Mouse (Mus musculus) T-helper 17 cell (primary cell): ENCODE data around the gene Rgl1.

Source experiments
- in situ Hi-C, 2 experiments: fragments of 300-600 bp; cut with MboI, MseI; formaldehyde crosslinking; loops; 1 replicate in 1 of 2; 2 replicates in 1 of 2; pipeline ENCODE4 v1.15.1; 2025; ENCODE audit warnings: high pct_unique_total_duplicates in 2 of 2

Rgl1 gene

GRCm38 (mm10) chr1:152555944-152556573, 210.1 kb downstream of the Rgl1 start:
- in situ Hi-C loops = no loop called here

DNA sequence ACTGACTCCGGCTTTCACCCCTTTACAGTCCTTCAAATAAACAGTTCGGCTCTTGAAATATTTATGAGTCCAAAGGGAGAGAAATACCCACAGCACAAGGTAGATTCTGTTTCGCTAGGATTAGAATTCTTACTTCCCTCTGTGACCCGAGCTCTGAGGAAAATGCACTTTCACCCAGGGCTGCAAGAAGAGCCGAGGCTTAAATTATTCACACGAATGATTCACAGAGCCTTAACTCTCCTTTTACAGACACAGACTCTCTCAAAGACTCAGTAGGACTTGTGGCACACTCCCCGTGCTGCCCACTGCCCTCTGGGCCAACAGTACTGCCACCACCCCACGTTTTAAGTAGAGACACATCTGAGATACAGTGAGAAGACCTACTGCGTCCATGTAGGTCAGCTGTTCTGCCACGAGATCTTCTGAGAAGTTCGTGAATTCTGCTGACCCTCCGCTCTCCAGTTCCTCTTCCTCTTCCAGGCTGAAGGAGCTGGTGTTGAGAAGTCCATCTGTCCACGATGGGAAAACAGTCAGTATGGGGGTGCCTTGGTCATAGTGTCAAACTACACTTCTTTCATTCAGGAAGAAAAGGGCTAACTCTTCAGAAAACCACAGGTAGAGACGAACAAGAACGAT, 212.1 kb downstream of the Rgl1 start:
- in situ Hi-C loops = no loop called here

DNA sequence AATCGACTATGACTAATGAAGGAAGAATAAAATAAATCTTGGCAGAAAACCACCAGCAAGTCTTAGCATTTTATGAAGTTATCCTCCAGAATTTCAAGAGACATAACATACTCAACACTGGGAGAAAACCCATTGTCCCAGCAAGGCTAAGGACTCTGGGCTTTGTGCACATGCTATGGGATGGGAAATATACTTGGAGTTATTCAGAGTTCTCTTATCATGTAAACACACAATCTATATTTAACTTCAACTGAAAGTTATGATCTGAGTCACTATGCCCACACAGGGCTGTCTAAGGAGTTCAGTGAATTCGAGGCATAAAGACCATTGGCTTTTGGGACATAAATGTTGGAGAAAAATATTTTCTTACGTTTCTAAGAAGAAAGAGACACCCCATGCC, 215.2 kb downstream of the Rgl1 start:
- in situ Hi-C loops = no loop called here

DNA sequence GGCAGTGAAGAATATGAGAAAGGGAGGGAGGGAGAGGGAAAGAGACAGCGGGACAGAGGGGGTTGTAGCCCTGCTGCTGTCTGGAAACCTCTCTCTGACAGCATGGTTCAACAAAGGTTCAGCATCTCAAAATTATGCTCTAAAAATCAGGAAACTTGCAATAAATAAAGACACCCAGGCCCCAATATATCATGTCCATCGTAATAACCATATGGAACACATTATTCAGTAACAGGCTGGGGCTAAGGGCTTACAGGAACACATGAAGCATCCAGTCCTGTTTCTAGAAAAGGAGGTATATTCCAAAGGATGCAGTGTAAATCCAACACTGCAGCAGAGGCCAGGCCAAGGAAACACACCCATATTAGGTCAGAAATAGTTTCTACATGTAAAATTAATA, 215.6 kb downstream of the Rgl1 start:
- in situ Hi-C loops = no loop called here

- in situ Hi-C loops = loop anchor here in 1 of 2 experiments (25.0 kb wide), 1 partner anchor 813 kb away; no protein-coding TSS in a partner anchor
These were observed 217.0 kb downstream of the Rgl1 start for GRCm38 (mm10) chr1:152549061-152549738.

DNA sequence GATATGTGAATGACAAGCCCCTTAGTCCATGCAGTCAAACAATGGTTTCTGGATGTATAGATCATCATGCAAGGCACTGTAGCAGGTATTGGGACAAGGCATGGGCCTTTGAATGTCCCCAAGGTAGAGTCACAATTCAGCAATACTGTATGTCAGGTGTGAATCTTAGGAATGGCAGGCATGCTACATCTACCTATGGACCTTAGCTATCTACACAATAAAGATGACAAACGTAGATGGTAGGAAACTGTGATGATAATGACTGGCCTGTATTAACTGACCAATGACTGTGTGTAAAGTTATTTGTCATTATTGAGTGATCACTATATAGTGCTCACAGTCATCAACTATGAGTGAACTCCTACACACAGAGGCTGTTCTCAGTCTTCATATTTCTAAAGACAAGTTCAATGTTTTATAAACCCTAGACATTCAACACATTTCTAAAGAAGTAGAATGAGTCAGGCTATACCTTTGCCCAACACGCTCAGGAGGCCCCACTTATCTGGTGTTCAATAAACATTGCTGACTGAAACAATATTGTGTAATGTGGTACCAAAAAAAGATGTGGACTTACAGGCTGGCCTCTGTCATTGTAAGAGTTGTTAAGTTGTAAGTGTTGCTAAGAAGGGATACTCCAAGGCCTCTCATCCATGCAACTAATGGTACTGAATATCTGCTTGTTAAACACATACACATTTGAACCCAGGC, 222.5 kb downstream of the Rgl1 start:
- in situ Hi-C loops = loop anchor here in 1 of 2 experiments (25.0 kb wide), 1 partner anchor 819 kb away; no protein-coding TSS in a partner anchor

- in situ Hi-C loops = loop anchor here in 1 of 2 experiments (25.0 kb wide), 1 partner anchor 819 kb away; no protein-coding TSS in a partner anchor
These were observed 223.3 kb downstream of the Rgl1 start for GRCm38 (mm10) chr1:152542747-152543378.

GRCm38 (mm10) chr1:152540304-152540887, 225.8 kb downstream of the Rgl1 start:
- in situ Hi-C loops = loop anchor here in 1 of 2 experiments (25.0 kb wide), 1 partner anchor 822 kb away; no protein-coding TSS in a partner anchor

- in situ Hi-C loops = loop anchor here in 1 of 2 experiments (25.0 kb wide), 1 partner anchor 823 kb away; no protein-coding TSS in a partner anchor
These were observed 227.3 kb downstream of the Rgl1 start for GRCm38 (mm10) chr1:152538817-152539216.

GRCm38 (mm10) chr1:152537186-152537585, 229.0 kb downstream of the Rgl1 start:
- in situ Hi-C loops = loop anchor here in 1 of 2 experiments (25.0 kb wide), 1 partner anchor 825 kb away; no protein-coding TSS in a partner anchor

DNA sequence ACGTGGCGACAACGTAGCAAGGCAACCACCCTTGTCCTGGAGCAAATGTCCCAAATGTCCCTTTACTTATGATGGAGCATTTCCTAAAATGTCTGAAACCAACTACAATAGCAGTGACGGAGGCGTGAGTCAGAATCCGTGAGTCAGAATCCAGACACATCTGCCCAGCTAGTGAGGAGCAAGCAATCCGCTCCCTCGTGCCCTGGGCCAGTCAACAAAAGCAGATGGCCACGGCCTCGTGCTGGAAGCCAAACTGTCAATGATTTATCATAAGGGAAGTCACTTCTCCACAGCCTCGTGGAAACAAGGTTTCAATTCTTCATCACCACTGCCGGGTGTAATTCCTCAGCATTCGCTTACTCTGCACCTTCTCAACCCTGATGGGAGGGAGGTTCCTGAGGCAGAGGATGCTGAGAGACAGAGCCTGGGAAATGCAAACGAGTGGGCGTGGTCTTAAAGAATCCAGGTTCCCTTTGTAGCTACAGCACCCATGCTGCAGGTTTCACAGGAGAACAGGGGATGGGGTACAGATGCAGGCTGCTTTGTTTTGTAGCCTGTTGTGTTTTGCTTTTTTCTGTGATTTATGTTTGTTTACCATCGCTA, 229.6 kb downstream of the Rgl1 start:
- in situ Hi-C loops = loop anchor here in 1 of 2 experiments (25.0 kb wide), 1 partner anchor 826 kb away; no protein-coding TSS in a partner anchor

DNA sequence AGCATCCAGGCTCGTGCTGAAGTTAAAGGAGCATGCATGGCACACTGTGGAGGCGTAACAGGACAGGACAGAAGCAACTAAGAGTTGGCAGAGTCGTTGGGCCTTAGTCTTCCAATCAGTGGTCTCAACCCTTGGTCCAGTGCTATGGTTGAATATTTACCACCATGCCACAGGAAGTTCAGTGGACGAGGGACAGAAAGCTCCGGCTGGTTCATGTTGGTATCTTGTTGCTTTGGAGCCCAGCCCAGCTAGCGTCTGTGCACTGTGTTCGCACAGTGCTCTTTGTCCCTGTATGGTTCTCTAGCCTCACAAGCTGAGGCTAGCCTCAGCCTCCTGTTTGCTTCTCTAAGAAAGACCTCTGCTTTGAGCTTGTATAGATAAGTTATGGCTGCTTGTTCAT, 231.6 kb downstream of the Rgl1 start:
- in situ Hi-C loops = loop anchor here in 1 of 2 experiments (25.0 kb wide), 1 partner anchor 828 kb away; no protein-coding TSS in a partner anchor

DNA sequence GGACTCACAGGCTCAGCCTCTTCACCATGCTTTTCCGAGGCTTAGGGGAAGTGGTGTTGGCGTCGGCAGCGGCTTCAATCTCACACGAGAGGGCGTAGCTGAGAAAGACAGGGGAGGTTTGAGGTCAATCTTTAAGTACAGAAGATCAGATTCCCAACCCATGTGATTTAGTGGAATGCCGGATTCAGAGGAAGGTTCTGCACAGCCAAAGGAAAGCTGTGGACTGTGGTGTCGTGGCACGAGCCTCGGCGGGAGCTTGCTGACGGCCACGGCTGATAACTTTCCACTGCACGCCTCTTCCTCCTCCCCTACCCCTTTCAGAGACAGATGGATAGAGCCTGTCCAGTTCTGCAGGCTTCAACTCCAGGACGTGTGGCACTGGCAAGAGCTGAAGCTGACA, 234.7 kb downstream of the Rgl1 start:
- in situ Hi-C loops = loop anchor here in 1 of 2 experiments (25.0 kb wide), 1 partner anchor 831 kb away; no protein-coding TSS in a partner anchor

DNA sequence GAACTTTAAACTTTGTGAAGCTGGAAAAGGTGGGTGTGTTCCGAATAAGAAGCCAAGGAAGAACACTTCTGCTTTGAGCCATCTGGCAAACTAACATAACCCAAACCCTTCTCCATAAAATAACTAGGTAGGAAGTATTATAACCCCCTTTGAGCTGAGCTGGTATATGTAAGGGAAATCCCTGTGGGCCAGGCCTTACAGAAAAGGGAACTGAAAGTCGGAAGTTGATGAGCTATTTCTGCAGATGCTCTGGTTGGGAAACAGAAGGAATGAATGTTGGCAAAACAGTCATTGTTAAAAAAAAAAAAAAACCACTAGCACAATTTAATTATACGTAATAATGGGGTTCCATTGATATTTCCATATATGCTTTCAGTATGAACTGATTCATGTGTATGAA, 237.4 kb downstream of the Rgl1 start:
- in situ Hi-C loops = loop anchor here (5.0 to 25.0 kb wide), 3 partner anchors 219 to 1096 kb away; no protein-coding TSS in a partner anchor

GRCm38 (mm10) chr1:152528214-152528613, 237.9 kb downstream of the Rgl1 start:
- in situ Hi-C loops = loop anchor here (5.0 to 25.0 kb wide), 3 partner anchors 219 to 1097 kb away; no protein-coding TSS in a partner anchor

- in situ Hi-C loops = loop anchor here (5.0 to 25.0 kb wide), 3 partner anchors 221 to 1099 kb away; no protein-coding TSS in a partner anchor
These were observed 240.0 kb downstream of the Rgl1 start for GRCm38 (mm10) chr1:152526154-152526553.

DNA sequence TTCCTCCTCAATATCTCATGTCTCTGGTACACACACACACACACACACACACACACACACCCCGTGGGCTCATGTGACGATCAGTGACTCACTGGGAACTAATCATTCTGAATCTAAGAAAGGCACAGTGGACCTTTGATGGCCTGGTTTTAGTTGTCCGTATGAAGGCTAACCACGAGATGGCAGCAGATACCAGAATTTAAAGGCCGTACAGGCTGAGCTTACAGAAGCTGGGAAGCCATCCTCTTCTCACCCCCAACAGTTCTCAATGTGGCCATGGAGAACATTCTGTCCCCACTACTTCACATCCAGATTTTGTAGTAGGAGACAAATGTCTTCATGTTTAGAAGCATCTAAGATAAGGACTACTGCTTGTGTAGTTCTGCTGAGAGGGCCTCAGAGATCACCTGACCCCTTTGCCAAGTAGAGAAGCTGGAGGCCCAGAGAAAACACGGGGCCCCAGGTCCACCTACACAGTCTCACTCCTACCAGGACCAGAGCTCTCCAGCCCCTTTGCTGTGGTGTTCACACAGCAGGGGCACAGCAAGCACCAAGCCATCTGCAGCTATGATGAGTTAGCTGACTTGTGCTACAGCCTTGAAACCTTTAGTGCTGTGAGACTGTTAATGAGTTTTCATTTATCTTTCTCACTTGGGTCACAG, 241.0 kb downstream of the Rgl1 start:
- in situ Hi-C loops = loop anchor here (5.0 to 25.0 kb wide), 3 partner anchors 222 to 1100 kb away; no protein-coding TSS in a partner anchor

DNA sequence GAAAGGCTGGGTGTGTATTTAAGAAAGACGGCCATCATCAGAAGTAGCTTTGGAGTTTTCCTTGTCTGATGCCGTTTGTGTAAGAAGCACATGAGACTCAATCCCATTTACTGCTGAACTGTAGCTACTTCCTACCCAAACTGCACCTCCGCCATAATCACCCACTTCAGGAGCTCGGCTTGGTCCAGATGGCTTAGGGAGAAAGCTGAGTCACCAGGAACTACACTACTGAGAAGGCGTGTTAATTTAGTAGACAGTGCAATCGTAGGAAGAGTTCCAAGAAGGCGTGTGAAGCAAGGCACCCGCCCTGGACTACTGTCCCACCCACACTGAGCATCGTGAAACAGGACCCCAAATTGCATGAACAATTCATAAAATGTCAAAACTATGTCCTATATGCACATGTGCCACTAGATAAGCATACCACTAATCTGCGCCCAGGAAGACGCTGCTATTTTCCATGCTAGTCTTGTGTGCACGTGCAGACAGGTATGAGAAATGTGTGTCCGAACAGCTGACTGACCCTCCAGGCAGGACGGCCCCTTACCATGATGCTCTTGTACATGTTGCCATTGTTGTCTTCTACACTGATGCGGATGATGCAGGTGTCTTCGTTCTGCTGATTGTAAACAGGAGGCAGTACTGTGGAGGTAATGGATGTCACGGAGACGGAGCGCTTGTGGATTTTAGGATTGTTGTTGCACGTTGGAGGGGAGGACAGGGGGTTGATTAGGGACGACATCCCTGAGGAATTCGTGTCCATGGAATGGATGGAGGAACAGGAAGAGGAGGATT, 241.9 kb downstream of the Rgl1 start:
- in situ Hi-C loops = loop anchor here in 1 of 2 experiments (10.0 kb wide), 1 partner anchor 1101 kb away; no protein-coding TSS in a partner anchor
